Mouse (Mus musculus) heart, embryonic 15.5 days (tissue): ENCODE data around the gene Masp1. TPM values are rescaled to one million over a fixed set of nuclear protein-coding genes. Genes with fewer than 3 reads are reported as not detected.
A peak's percentile ranks its signal among the peaks of the same experiment; 100 is the strongest.

Experiments
- ATAC-seq: fragments of 200-750 bp; cut with Nextera tagmentation; replicated peaks from 2 replicates; pipeline ENCODE4 v1.8.0; 2017; ENCODE audit warnings: low read depth, moderate TSS enrichment; ENCODE audit not compliant: insufficient number of reproducible peaks, insufficient read depth, low FRiP score
- H3K27ac ChIP-seq: fragments of 300-500 bp; sonication (generic); 2 replicates; pipeline ENCODE4 v1.5.1; 2015; ENCODE audit warnings: mild to moderate bottlenecking, inconsistent platforms
- H3K27me3 ChIP-seq: fragments of 300-500 bp; sonication (generic); 2 replicates; pipeline ENCODE4 v1.6.1; 2015; ENCODE audit warnings: inconsistent platforms
- H3K36me3 ChIP-seq: fragments of 300-500 bp; sonication (generic); 2 replicates; pipeline ENCODE4 v1.6.1; 2015; ENCODE audit warnings: mild to moderate bottlenecking, inconsistent platforms
- H3K4me1 ChIP-seq: fragments of 300-500 bp; sonication (generic); replicated peaks from 2 replicates; pipeline ENCODE4 v1.6.1; 2015; ENCODE audit warnings: inconsistent platforms
- H3K4me2 ChIP-seq: fragments of 300-500 bp; sonication (generic); 2 replicates; pipeline ENCODE4 v1.6.1; 2015; ENCODE audit warnings: inconsistent platforms, mild to moderate bottlenecking, moderate library complexity
- H3K4me3 ChIP-seq: fragments of 300-500 bp; sonication (generic); 2 replicates; pipeline ENCODE4 v1.5.1; 2015; ENCODE audit warnings: mild to moderate bottlenecking, inconsistent platforms
- H3K9ac ChIP-seq: fragments of 300-500 bp; sonication (generic); 2 replicates; pipeline ENCODE4 v1.6.1; 2015; ENCODE audit warnings: mild to moderate bottlenecking, inconsistent platforms
- H3K9me3 ChIP-seq: fragments of 300-500 bp; sonication (generic); replicated peaks from 2 replicates; pipeline ENCODE4 v1.6.1; 2016; ENCODE audit warnings: inconsistent platforms
- WGBS: fragments of 180-500 bp; shearing (Covaris S2); methylation state at CpG from one replicate; pipeline ENCODE4 v1.1.7; 2015; ENCODE audit warnings: mixed read lengths; 5-methylcytosine and 5-hydroxymethylcytosine counted together
- polyA plus RNA-seq: library from polyadenylated mRNA; unstranded; fragments of >200 nt; fragmentation: Nextera tagmentation; extraction: Ambion mirVana; gene quantifications from 2 replicates; pipeline ENCODE4 v1.2.1, GENCODE M21; 2015

Gene Masp1
- polyA plus RNA-seq, 1 experiment from 2014 or later: 14.0 TPM

- H3K36me3 ChIP-seq: no peaks in the 10 kb centered on the region
- WGBS: 67% methylated on average over 3 of the region's 3 CpGs
- H3K9me3 ChIP-seq: no peaks in the 10 kb centered on the region
- H3K9ac ChIP-seq: no peak overlapping the region
- no peak overlapping the region for H3K27ac ChIP-seq
- no peaks in the 10 kb centered on the region for H3K27me3 ChIP-seq
- H3K4me2 ChIP-seq: no peak overlapping the region
- H3K4me1 ChIP-seq: no peaks in the 10 kb centered on the region
- ATAC-seq: no peak
- no peak overlapping the region for H3K4me3 ChIP-seq
These were observed 13.1 kb upstream of the Masp1 start for GRCm38 (mm10) chr16:23533707-23534106.

GRCm38 (mm10) chr16:23529186-23529585 is 8.6 kb upstream of the Masp1 start:
- Histone ChIP-seq H3K27ac (no peak overlapping the region), H3K4me3 (no peak overlapping the region)
- 69% methylated on average over 4 of the region's 4 CpGs for WGBS

GRCm38 (mm10) chr16:23522081-23522480 is 1.5 kb upstream of the Masp1 start:
- Histone ChIP-seq H3K4me2 (no peak overlapping the region), H3K36me3 (no peaks in the 10 kb centered on the region), H3K27me3 (no peaks in the 10 kb centered on the region), H3K9me3 (no peaks in the 10 kb centered on the region), H3K27ac (no peak overlapping the region), H3K4me3 (no peak overlapping the region), H3K4me1 (peaks cover 53% of the 10 kb centered on the region), H3K9ac (no peak overlapping the region)
- WGBS: 87% methylated on average over 5 of the region's 5 CpGs
- no peak for ATAC-seq

More at GRCm38 (mm10) chr16:23529186-23529585, 8.6 kb upstream of the Masp1 start:
- Histone ChIP-seq H3K9ac (no peak overlapping the region), H3K4me2 (no peak overlapping the region), H3K4me1 (no peaks in the 10 kb centered on the region), H3K27me3 (no peaks in the 10 kb centered on the region), H3K9me3 (no peaks in the 10 kb centered on the region), H3K36me3 (no peaks in the 10 kb centered on the region)
- no peak for ATAC-seq

GRCm38 (mm10) chr16:23521092-23521491 is 477 bp upstream of the Masp1 start:
- no peak for ATAC-seq
- H3K27ac ChIP-seq: peak overlapping the region; percentile 89
- peak overlapping the region; percentile 8; the same call in 1 of the 2 replicates for H3K9ac ChIP-seq
- H3K4me2 ChIP-seq: peak overlapping the region; percentile 67
- no peaks in the 10 kb centered on the region for H3K9me3 ChIP-seq
- WGBS: 18% methylated on average over 5 of the region's 5 CpGs
- H3K4me3 ChIP-seq: peak overlapping the region; percentile 55; the same call in 1 of the 2 replicates
- H3K36me3 ChIP-seq: no peaks in the 10 kb centered on the region
- H3K27me3 ChIP-seq: no peaks in the 10 kb centered on the region
- H3K4me1 ChIP-seq: peaks cover 63% of the 10 kb centered on the region

- Histone ChIP-seq H3K27ac (peak overlapping the region; percentile 89), H3K27me3 (no peaks in the 10 kb centered on the region), H3K9me3 (no peaks in the 10 kb centered on the region), H3K9ac (peak overlapping the region; percentile 65), H3K4me3 (peak overlapping the region; percentile 55), H3K4me1 (peaks cover 74% of the 10 kb centered on the region), H3K4me2 (peak overlapping the region; percentile 67), H3K36me3 (no peaks in the 10 kb centered on the region)
- no peak for ATAC-seq
- 0% methylated on average over 1 of the region's 1 CpGs for WGBS
These were observed 844 bp downstream of the Masp1 start for GRCm38 (mm10) chr16:23519771-23520170.

- Histone ChIP-seq H3K4me1 (peaks cover 74% of the 10 kb centered on the region), H3K9me3 (no peaks in the 10 kb centered on the region), H3K27ac (peak overlapping the region; percentile 89; the same call in 1 of the 2 replicates), H3K27me3 (no peaks in the 10 kb centered on the region), H3K36me3 (no peaks in the 10 kb centered on the region), H3K4me2 (peak overlapping the region; percentile 67), H3K9ac (no peak overlapping the region), H3K4me3 (peak overlapping the region; percentile 55; the same call in 1 of the 2 replicates)
- WGBS: 60% methylated on average over 10 of the region's 10 CpGs
- ATAC-seq: no peak
These were observed 1.8 kb downstream of the Masp1 start for GRCm38 (mm10) chr16:23518567-23519369.

- Histone ChIP-seq H3K9me3 (no peaks in the 10 kb centered on the region), H3K4me2 (peak overlapping the region; percentile 67), H3K27me3 (no peaks in the 10 kb centered on the region), H3K27ac (peak overlapping the region; percentile 8; the same call in 1 of the 2 replicates), H3K4me3 (no peak overlapping the region; the same call in 1 of the 2 replicates), H3K9ac (no peak overlapping the region), H3K36me3 (no peaks in the 10 kb centered on the region), H3K4me1 (peaks cover 73% of the 10 kb centered on the region)
- ATAC-seq: no peak
- WGBS: 53% methylated on average over 20 of the region's 20 CpGs
These were observed 2.7 kb downstream of the Masp1 start for GRCm38 (mm10) chr16:23517754-23518566.

GRCm38 (mm10) chr16:23517230-23517629 is 3.4 kb downstream of the Masp1 start:
- Histone ChIP-seq H3K9ac (no peak overlapping the region), H3K4me2 (no peak overlapping the region), H3K4me3 (no peak overlapping the region), H3K36me3 (no peaks in the 10 kb centered on the region), H3K9me3 (no peaks in the 10 kb centered on the region), H3K27ac (no peak overlapping the region), H3K27me3 (no peaks in the 10 kb centered on the region), H3K4me1 (peaks cover 68% of the 10 kb centered on the region)
- ATAC-seq: no peak
- WGBS: 81% methylated on average over 5 of the region's 5 CpGs

GRCm38 (mm10) chr16:23516606-23517005 is 4.0 kb downstream of the Masp1 start:
- Histone ChIP-seq H3K4me1 (peaks cover 63% of the 10 kb centered on the region), H3K27me3 (no peaks in the 10 kb centered on the region), H3K27ac (peak overlapping the region; percentile 70), H3K4me3 (no peak overlapping the region), H3K9me3 (no peaks in the 10 kb centered on the region), H3K36me3 (no peaks in the 10 kb centered on the region), H3K9ac (no peak overlapping the region), H3K4me2 (no peak overlapping the region)
- WGBS: 45% methylated on average over 2 of the region's 2 CpGs
- no peak for ATAC-seq

GRCm38 (mm10) chr16:23515766-23516165 is 4.8 kb downstream of the Masp1 start:
- no peak overlapping the region for H3K9ac ChIP-seq
- no peaks in the 10 kb centered on the region for H3K36me3 ChIP-seq
- 15% methylated on average over 3 of the region's 3 CpGs for WGBS
- H3K27me3 ChIP-seq: no peaks in the 10 kb centered on the region
- no peak overlapping the region for H3K4me3 ChIP-seq
- H3K27ac ChIP-seq: peak overlapping the region; percentile 70
- no peaks in the 10 kb centered on the region for H3K9me3 ChIP-seq
- H3K4me2 ChIP-seq: peak overlapping the region; percentile 11; the same call in 1 of the 2 replicates
- H3K4me1 ChIP-seq: peaks cover 54% of the 10 kb centered on the region
- peak; percentile 84 for ATAC-seq

GRCm38 (mm10) chr16:23513401-23513800 is 7.2 kb downstream of the Masp1 start:
- 83% methylated on average over 1 of the region's 1 CpGs for WGBS
- Histone ChIP-seq H3K4me1 (peaks cover 40% of the 10 kb centered on the region), H3K36me3 (no peaks in the 10 kb centered on the region), H3K9ac (no peak overlapping the region), H3K9me3 (no peaks in the 10 kb centered on the region), H3K27me3 (no peaks in the 10 kb centered on the region), H3K4me3 (no peak overlapping the region), H3K27ac (no peak overlapping the region), H3K4me2 (no peak overlapping the region)
- ATAC-seq: no peak
